Mouse (Mus musculus): ENCODE results near the gene Cxcl10.

Gene Cxcl10

GRCm38 (mm10) chr5:92348794-92349413 is at the start of gene Cxcl10:
Gene Cxcl10, minus strand, starts transcription at chr5:92348889.
- DNase-seq (ENCODE audit: low spot score), result peak; percentile 79

- peak; percentile 82 for DNase-seq (ENCODE audit: low spot score)
Measured at GRCm38 (mm10) chr5:92398153-92398552, 49.5 kb upstream of the Cxcl10 start.

GRCm38 (mm10) chr5:92396476-92396875 is 47.8 kb upstream of the Cxcl10 start:
- DNase-seq (ENCODE audit: low spot score), result peak; percentile 66

GRCm38 (mm10) chr5:92395764-92396163 is 47.1 kb upstream of the Cxcl10 start:
- DNase-seq (ENCODE audit: low spot score), result no peak

- no peak for DNase-seq (ENCODE audit: low spot score)
Measured at GRCm38 (mm10) chr5:92393863-92394262, 45.2 kb upstream of the Cxcl10 start.

- DNase-seq (ENCODE audit: low spot score), result no peak
Measured at GRCm38 (mm10) chr5:92392542-92392941, 43.9 kb upstream of the Cxcl10 start.

- no peak for DNase-seq (ENCODE audit: low spot score)
Measured at GRCm38 (mm10) chr5:92390615-92391014, 41.9 kb upstream of the Cxcl10 start.

GRCm38 (mm10) chr5:92389977-92390376 is 41.3 kb upstream of the Cxcl10 start:
- no peak for DNase-seq (ENCODE audit: low spot score)

GRCm38 (mm10) chr5:92387433-92387832 is 38.7 kb upstream of the Cxcl10 start:
- no peak for DNase-seq (ENCODE audit: low spot score)

- no peak for DNase-seq (ENCODE audit: low spot score)
Measured at GRCm38 (mm10) chr5:92386643-92387042, 38.0 kb upstream of the Cxcl10 start.

- no peak for DNase-seq (ENCODE audit: low spot score)
Measured at GRCm38 (mm10) chr5:92386102-92386501, 37.4 kb upstream of the Cxcl10 start.

- DNase-seq (ENCODE audit: low spot score), result no peak
Measured at GRCm38 (mm10) chr5:92384855-92385254, 36.2 kb upstream of the Cxcl10 start.

GRCm38 (mm10) chr5:92383747-92384146 is 35.1 kb upstream of the Cxcl10 start:
- no peak for DNase-seq (ENCODE audit: low spot score)

- no peak for DNase-seq (ENCODE audit: low spot score)
Measured at GRCm38 (mm10) chr5:92382349-92382679, 33.6 kb upstream of the Cxcl10 start.

GRCm38 (mm10) chr5:92381550-92382348 is 33.1 kb upstream of the Cxcl10 start:
- peak; percentile 77 for DNase-seq (ENCODE audit: low spot score)

- no peak for DNase-seq (ENCODE audit: low spot score)
Measured at GRCm38 (mm10) chr5:92376795-92377405, 28.2 kb upstream of the Cxcl10 start.

- DNase-seq (ENCODE audit: low spot score), result no peak
Measured at GRCm38 (mm10) chr5:92375368-92375767, 26.7 kb upstream of the Cxcl10 start.

GRCm38 (mm10) chr5:92374721-92375142 is 26.0 kb upstream of the Cxcl10 start:
- DNase-seq (ENCODE audit: low spot score), result no peak

GRCm38 (mm10) chr5:92372605-92373004 is 23.9 kb upstream of the Cxcl10 start:
- no peak for DNase-seq (ENCODE audit: low spot score)

GRCm38 (mm10) chr5:92371361-92371976 is 22.8 kb upstream of the Cxcl10 start:
- DNase-seq (ENCODE audit: low spot score), result no peak

GRCm38 (mm10) chr5:92370891-92371290 is 22.2 kb upstream of the Cxcl10 start:
- no peak for DNase-seq (ENCODE audit: low spot score)

- no peak for DNase-seq (ENCODE audit: low spot score)
Measured at GRCm38 (mm10) chr5:92370392-92370791, 21.7 kb upstream of the Cxcl10 start.
